Mouse (Mus musculus): ENCODE measurements around the gene Sumf1.
A peak's percentile ranks its signal among the peaks of the same experiment; 100 is the strongest.

The Sumf1 gene

GRCm38 (mm10) chr6:108184847-108185684 is at the start of gene Sumf1:
Gene Sumf1 (minus strand): TSS chr6:108185582.
- DNase-seq: peak; percentile 90

GRCm38 (mm10) chr6:108234536-108234935 is 49.2 kb upstream of the Sumf1 start:
- no peak for DNase-seq

- no peak for DNase-seq
Measured at GRCm38 (mm10) chr6:108233070-108233469, 47.7 kb upstream of the Sumf1 start.

GRCm38 (mm10) chr6:108231892-108232710 is 46.7 kb upstream of the Sumf1 start:
- DNase-seq: no peak

DNA sequence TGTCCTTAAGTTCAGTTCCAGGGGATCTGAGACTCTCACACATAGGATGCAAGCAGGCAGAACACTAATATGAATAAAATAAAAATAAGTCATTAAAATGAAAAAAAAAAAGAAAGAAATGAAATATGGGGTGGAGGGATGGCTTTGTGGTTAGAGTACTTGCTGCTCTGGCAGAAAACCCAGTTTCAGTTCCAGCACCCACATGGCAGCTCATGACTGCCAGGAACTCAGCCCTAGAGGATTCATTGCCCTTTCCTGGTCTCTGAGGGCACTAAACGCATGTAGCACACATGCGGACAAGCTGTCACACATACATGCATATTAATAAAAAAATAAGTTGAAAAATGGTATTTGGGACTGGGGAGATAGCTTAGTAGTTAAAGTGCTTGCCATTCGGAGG is 45.2 kb upstream of the Sumf1 start:
- DNase-seq: no peak

DNA sequence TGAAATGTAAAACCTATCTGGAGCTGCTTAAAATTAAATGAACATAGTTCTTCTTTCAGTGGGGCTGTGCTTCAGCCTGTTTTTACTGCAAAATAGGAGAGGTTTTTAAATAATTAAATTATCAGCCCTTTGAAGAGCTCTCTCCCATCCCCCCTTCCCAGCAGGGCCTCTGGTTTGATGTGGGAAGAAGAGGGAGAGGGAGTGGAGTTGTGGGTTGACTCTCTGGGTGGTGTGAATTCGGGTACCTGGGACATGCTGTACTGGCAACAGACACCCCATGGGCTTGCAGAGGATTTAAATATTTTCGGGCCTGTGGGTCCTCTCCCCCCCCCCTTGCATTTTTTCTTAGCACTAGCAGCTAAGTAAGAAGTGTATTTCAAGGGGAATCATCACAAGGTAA is 43.2 kb upstream of the Sumf1 start:
- no peak for DNase-seq

DNA sequence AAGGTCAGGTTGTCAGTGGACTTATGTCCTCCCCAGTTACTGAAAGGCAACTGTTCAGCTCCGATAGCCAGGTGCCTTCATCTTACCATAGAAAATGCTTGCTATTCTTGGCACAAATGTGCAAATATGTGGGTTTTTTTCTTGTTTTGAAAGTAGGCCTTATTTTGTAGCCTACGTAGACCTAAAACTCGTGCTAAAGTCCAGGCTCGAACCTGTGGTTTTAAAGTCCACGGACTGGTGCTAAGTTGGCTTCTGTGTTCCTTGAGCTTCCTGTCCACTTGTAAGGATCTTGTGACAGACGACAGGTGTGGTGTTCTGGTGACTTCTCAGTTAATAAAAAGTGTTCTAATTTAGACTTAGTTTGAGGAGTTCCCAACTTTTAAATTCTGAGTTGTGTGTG is 42.7 kb upstream of the Sumf1 start:
- no peak for DNase-seq

DNA sequence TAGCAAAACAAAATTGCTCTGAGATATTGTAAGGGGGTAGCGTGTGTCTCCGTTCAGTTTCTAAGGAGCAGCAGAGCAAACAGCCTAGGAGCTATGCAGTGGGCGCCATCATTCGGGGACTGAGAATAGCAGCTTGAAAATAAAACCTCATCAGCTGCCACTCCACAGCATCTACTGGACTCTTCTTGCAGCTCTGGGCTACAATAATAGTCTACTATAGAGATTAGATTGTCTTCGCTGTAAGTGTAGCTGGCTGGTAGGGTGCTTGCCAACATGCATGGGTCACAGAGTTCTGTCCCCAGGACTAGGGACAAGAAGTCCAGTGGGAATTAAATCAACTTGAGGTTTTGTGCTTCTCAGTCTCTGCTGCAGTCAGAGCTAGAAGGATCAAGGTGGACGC is 42.1 kb upstream of the Sumf1 start:
- DNase-seq: no peak

GRCm38 (mm10) chr6:108226230-108226629 is 40.8 kb upstream of the Sumf1 start:
- no peak for DNase-seq

DNA sequence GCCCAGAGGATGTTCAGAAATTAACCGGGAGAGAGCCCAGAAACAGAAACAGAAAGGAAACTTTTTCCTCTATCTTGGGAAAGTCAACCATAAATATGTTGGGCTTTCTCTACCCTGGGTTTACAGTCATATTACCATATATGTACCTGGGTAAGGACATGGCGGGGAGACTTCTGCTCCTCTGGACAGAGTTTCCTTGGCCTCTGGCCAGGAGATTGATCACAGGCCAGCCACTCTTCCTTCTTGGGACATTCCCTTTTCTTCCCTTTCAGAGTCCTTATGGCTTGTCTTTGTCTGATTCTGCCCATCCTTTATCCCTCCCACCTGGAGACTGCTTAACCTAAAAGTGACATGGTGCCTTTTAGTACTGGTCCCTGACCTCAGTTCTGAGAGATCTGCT is 39.6 kb upstream of the Sumf1 start:
- no peak for DNase-seq

DNA sequence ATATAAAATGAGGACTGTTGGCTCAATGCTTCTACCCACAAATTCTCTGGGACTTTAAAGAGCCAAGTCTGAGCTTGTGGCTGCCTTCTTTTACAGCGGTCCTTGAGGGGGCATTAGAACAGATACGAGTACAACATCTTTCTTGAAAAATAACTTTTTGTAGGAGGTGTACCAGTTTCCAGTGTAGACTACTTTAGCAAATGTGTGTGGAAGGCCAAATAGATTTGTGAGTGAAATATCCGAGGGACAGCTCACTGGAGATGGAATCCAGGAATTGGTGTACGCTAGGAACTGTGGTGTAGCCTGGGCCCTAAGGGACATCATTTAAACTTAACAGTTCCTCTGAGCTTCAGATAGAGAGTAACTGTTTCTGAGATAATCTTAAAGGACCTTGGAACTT is 39.0 kb upstream of the Sumf1 start:
- no peak for DNase-seq

DNA sequence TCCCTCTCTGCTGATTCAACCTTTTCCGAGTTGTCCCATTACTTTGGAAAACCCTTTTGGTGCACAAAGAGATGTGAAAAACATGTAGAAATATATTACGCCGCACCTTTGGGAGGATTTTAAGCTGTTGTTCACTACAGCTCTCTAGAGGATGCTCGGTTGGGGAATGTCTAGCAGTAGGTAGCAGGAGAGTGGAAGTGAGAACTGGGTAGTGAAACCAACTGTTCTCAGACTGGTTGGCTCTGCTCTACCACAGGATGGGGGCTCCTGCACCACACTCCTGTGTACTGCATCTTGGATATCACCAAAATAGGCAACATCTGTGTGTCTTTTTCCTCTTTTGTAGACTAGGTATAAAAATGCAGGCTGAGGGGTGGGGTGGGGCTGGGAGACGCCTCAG is 37.5 kb upstream of the Sumf1 start:
- DNase-seq: no peak

- no peak for DNase-seq
Measured at GRCm38 (mm10) chr6:108222435-108222834, 37.1 kb upstream of the Sumf1 start.

DNA sequence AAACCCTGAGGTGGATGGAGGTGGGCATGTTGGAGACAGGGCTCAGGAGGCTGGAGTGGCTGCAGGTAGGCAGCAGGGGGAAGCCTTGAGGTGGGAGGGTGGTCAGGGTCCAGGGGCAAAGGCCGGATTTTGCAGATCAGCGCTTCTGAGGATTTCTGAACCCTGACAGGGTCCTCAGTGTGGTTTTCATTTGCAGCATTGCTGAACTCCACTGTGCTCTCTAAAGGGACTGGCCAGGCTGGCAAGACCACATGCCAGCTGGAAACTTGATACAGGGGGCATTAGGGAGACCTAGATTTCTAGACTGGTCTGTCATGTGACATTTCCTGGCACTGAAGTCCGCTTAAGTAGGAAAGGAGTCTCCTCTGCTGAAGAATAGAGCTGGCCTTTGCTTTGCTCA is 32.6 kb upstream of the Sumf1 start:
- DNase-seq: no peak

- DNase-seq: no peak
Measured at GRCm38 (mm10) chr6:108216832-108217231, 31.4 kb upstream of the Sumf1 start.

DNA sequence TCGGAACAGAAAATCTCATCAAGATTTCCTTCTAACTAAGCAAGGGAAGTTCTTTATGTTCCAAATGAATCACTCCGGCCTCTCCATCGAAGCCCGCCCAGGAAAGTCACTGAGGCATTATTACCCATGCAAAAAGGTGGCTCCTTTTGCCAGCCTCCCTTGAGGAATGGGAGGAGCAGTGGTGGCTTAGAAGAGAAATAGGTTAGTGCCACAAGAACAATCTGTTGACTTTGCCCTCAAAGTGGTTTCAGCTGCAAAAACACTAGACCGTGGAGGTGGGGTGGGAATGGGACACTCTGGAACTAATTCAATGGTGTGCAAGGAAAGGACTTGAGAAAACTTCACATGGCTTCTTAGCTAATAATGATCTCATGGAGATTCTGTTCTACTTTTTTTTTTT is 30.7 kb upstream of the Sumf1 start:
- DNase-seq: no peak

DNA sequence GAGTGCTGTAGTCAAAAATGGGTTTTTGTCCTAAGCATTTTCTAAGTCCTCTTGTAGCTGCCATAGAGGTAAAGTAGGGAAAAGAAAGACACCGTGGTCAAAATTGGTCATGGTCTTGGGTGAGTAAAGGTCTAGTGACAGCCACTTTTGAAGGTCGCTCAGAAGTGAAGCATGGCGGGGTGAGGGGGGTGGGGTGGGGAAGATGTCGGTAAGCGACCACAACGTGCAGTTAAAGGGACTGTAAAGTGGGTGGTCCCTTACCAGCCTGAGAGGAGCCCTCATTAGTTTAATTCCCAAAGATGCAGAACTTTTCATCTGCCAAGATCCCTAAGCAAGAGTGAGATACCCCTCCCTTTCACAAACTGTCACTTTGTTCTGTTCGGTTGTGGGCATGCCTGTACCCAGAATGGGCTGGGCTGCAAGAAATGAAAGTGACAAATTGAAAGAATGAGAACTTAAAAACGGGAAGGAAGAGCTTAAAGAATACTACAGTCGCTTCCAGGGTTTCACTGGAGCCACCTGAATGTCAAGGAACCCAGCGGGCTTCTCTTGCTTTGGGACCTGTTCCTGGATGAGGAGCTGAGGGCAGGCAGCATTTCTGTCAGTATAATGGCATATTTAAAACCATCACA is 29.0 kb upstream of the Sumf1 start:
- no peak for DNase-seq

GRCm38 (mm10) chr6:108213481-108214293 is 28.3 kb upstream of the Sumf1 start:
- peak; percentile 22 for DNase-seq

DNA sequence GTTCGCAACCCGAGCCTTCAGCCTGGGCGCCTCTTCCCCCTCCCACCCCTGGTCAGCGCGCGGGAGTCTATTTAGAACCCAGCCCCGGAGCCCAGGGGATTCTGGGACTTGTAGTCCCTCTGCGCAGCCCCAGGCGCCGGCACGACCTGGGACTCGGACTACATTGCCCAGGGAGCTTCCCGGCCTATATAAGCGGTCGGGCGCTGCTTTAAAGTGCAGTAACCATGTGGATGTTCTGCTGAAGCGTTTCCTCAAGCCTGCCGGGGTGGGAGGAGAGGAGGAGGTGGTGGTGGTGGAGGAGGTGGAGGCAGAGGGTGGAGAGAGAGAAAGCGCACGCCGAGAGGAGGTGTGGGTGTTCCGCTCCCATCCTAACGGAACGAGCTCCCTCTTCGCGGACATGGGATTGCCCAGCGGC is 27.5 kb upstream of the Sumf1 start, which contains the start of gene Itpr1:
Gene Itpr1 (plus strand): TSS at position 216 of the 415 bp plus-strand sequence.
- DNase-seq: peak; percentile 94

GRCm38 (mm10) chr6:108211896-108212880 is 26.8 kb upstream of the Sumf1 start:
- peak; percentile 29 for DNase-seq

DNA sequence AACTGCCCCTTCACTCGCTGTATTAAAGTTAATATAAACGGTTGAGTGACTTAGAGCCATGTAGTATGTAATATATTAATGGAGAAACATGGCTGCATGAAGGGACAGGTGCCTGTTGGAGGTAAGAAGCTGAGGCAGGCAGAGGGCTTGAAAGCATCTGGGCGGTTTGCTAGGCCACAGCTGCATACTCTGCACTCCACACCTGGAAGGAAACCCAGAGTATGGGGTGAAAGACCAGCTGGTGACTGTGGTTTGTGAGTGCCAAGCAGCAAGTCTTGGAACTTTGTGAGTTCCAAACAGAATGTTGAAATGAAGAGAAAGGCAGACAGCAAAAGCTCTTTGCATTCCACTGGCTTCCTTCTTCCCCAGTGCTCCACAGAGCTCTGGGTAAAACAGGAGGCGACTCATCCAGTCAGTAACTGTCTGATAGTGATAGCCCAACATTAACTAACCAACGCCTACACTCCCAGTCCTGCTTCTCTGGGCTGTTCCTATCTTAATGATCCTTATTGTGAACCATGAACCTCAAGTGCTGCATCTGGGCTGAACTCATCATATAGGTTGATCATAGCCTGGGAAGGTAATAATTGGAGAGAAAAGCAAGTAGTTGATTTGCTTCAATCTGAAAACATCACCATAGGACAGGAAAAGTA is 21.7 kb upstream of the Sumf1 start:
- DNase-seq: no peak
